Mouse (Mus musculus): ENCODE data around the gene Ctsw. TPM values are rescaled to one million over a fixed set of nuclear protein-coding genes. Genes with fewer than 3 reads are reported as not detected.

Ctsw gene
- polyA plus RNA-seq, 2 experiments, result 0.25 to 0.27 TPM

DNA sequence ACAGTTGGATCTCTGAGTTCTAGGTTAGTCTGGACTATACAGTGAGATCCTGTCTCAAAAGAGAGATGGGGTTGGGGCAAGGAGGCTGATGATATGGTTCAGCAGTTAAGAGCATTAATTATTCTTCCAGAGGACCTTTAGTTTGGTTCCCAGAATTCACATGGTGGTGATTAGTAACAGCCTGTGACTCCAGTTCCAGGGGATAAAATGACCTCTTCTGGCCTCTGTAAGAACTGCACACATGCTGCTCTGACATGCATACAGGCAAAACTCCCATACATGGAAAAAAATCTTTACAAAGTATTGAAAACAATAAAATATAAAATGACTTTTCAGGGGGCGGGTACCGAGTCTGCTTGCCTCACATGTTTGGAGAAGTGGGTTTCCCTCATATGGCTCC lies 40.2 kb downstream of the Ctsw start:
- no peak overlapping the region for H3K9ac ChIP-seq (replicated peaks)
- TF ChIP-seq EP300 (IDR thresholded peaks at IDR 0.05; ENCODE audit: low read depth) (no peak), CTCF (IDR thresholded peaks at IDR 0.05; ENCODE audit: low read depth) (peak; percentile 47; the same call in 1 of the 2 replicates)
- DNase-seq (ENCODE audit: low read depth in 3 of 3, low spot score in 3 of 3), result no peak
- no peak overlapping the region for H3K27ac ChIP-seq
- H3K4me1 ChIP-seq (replicated peaks; ENCODE audit: control insufficient read depth in 2 of 2, insufficient read depth in 2 of 2, low read length in 1 of 2), result peaks cover 5 to 12% of the 10 kb centered on the region in 2 experiments
- WGBS (ENCODE audit: insufficient replicate concordance), result 64% methylated on average over 2 of the region's 2 CpGs
- no peak overlapping the region for H3K4me3 ChIP-seq (ENCODE audit: insufficient read depth in 1 of 2, low read depth in 2 of 2, low read length in 2 of 2)
- no peaks in the 10 kb centered on the region for H3K27me3 ChIP-seq (ENCODE audit: control insufficient read depth, insufficient read depth, low read length)
- no peak overlapping the region for H3K4me2 ChIP-seq (ENCODE audit: low read depth)
- H3K9me3 ChIP-seq (ENCODE audit: control insufficient read depth, low read length), result no peaks in the 10 kb centered on the region
- no peak for ATAC-seq (ENCODE audit: insufficient read depth)
- peaks cover 4% of the 10 kb centered on the region for H3K36me3 ChIP-seq (replicated peaks; ENCODE audit: control insufficient read depth, insufficient read depth, low read depth)

GRCm38 (mm10) chr19:5426640-5427290 lies 41.5 kb downstream of the Ctsw start:
- WGBS (ENCODE audit: insufficient replicate concordance), result 80% methylated on average over 13 of the region's 13 CpGs
- DNase-seq (ENCODE audit: low read depth in 3 of 3, low spot score in 3 of 3), result no peak
- peaks cover 4% of the 10 kb centered on the region for H3K36me3 ChIP-seq (replicated peaks; ENCODE audit: control insufficient read depth, insufficient read depth, low read depth)
- ATAC-seq (ENCODE audit: insufficient read depth), result no peak
- H3K9ac ChIP-seq (replicated peaks), result no peak overlapping the region
- TF ChIP-seq CTCF (IDR thresholded peaks at IDR 0.05; ENCODE audit: low read depth), result no peak
- TF ChIP-seq EP300 (IDR thresholded peaks at IDR 0.05; ENCODE audit: low read depth), result no peak
- H3K27ac ChIP-seq, result no peak overlapping the region
- H3K4me1 ChIP-seq (replicated peaks; ENCODE audit: control insufficient read depth in 2 of 2, insufficient read depth in 2 of 2, low read length in 1 of 2), result peaks cover 5 to 12% of the 10 kb centered on the region in 2 experiments; a peak in 3 of 4 replicates
- H3K4me3 ChIP-seq (ENCODE audit: insufficient read depth in 1 of 2, low read depth in 2 of 2, low read length in 2 of 2), result no peak overlapping the region
- H3K4me2 ChIP-seq (ENCODE audit: low read depth), result no peak overlapping the region; the same call in 1 of the 2 replicates
- no peaks in the 10 kb centered on the region for H3K9me3 ChIP-seq (ENCODE audit: control insufficient read depth, low read length)
- H3K27me3 ChIP-seq (ENCODE audit: control insufficient read depth, insufficient read depth, low read length), result no peaks in the 10 kb centered on the region

DNA sequence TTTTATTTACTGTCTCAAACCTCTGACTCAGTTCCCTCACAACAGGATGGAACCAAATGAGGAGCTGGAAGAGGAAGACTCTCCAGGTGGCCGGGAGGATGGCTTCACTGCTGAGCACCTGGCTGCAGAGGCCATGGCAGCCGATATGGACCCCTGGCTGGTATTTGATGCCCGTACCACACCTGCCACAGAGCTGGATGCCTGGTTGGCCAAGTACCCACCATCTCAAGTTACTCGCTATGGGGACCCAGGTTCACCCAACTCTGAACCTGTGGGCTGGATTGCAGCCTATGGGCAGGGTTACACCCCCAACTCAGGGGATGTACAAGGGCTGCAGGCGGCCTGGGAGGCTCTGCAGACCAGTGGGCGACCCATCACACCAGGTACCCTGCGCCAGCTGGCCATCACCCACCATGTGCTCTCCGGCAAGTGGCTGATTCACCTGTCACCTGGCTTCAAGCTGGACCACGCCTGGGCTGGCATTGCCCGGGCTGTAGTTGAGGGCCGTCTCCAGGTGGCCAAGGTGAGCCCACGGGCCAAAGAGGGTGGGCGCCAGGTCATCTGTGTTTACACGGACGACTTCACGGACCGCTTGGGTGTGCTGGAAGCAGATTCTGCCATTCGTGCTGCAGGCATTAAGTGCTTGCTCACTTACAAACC lies 42.3 kb downstream of the Ctsw start:
- TF ChIP-seq EP300 (IDR thresholded peaks at IDR 0.05; ENCODE audit: low read depth) (no peak), CTCF (IDR thresholded peaks at IDR 0.05; ENCODE audit: low read depth) (no peak)
- Histone ChIP-seq H3K9ac (replicated peaks) (peak overlapping the region; percentile 88), H3K36me3 (replicated peaks; ENCODE audit: control insufficient read depth, insufficient read depth, low read depth) (peaks cover 4% of the 10 kb centered on the region), H3K4me3 (ENCODE audit: insufficient read depth in 1 of 2, low read depth in 2 of 2, low read length in 2 of 2) (peak overlapping the region; percentile 70 to 76), H3K9me3 (ENCODE audit: control insufficient read depth, low read length) (no peaks in the 10 kb centered on the region), H3K4me1 (replicated peaks; ENCODE audit: control insufficient read depth in 2 of 2, insufficient read depth in 2 of 2, low read length in 1 of 2) (peaks cover 5 to 12% of the 10 kb centered on the region in 2 experiments; a peak in 3 of 4 replicates), H3K27ac (peak overlapping the region; percentile 55), H3K4me2 (ENCODE audit: low read depth) (peak overlapping the region; percentile 86), H3K27me3 (ENCODE audit: control insufficient read depth, insufficient read depth, low read length) (no peaks in the 10 kb centered on the region)
- DNase-seq (ENCODE audit: low read depth in 3 of 3, low spot score in 3 of 3) (no peak), ATAC-seq (ENCODE audit: insufficient read depth) (no peak)
- WGBS (ENCODE audit: insufficient replicate concordance), result 84% methylated on average over 18 of the region's 18 CpGs

DNA sequence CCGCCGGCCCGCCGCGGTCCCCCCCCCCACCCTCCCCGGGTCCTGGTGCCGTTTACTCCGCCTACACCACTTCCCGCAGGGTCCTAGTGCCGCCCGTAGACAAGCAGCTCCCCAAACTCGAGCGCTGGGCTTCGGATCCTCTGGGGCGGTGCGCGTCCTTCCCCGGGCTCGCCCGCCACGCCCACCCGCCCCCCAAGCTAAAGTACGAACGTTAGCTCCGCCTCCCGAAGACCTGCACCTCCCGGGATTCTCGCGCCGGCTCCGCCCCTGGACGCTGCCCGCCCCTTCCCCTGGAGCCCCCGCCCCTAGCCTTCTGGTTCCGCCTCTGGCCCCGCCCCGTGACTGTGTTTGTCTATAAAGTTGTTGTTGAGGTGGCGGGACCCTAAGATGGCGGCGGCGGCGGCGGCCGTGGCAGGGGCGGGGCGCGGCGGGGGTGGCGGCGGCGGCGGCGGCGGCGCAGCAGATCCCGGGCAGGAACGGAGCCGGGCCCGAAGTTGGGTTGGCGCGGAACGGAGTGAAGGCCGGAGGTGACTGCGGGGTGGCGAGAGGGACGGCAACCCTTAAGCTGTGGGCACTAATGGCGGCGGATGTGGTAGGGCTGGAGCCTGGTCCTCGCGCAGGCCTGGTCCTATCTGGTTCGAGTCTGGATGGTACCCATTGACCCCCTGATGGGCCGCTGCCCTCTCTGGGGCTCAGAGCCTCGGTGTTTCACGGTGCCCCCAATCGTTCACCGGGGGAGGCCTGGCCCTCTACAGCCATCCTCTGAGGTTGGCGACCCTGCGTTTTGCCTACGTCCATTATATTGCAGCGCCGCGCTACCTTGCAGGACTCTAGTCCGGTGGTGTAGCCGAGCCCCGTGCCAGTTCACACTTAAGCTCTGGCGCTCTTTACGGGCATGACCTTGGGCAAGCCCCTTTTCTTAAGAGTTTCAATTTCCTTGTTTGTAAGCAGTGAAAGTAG lies 43.2 kb downstream of the Ctsw start, which contains the start of the genes Drap1 and AI837181:
Gene Drap1 (minus strand): TSS at position 198 of the 960 bp plus-strand sequence.
Gene AI837181 (plus strand): TSS at position 363 of the 960 bp plus-strand sequence.
- DNase-seq (ENCODE audit: low read depth in 3 of 3, low spot score in 3 of 3) (peak; percentile 88 to 91 (median 90)), ATAC-seq (ENCODE audit: insufficient read depth) (peak; percentile 84)
- peaks cover 7% of the 10 kb centered on the region for H3K36me3 ChIP-seq (replicated peaks; ENCODE audit: control insufficient read depth, insufficient read depth, low read depth)
- H3K9me3 ChIP-seq (ENCODE audit: control insufficient read depth, low read length), result no peaks in the 10 kb centered on the region
- H3K9ac ChIP-seq (replicated peaks), result peak within 1 kb of the TSS; percentile 88
- peaks cover 5 to 12% of the 10 kb centered on the region in 2 experiments; a peak in 3 of 4 replicates for H3K4me1 ChIP-seq (replicated peaks; ENCODE audit: control insufficient read depth in 2 of 2, insufficient read depth in 2 of 2, low read length in 1 of 2)
- TF ChIP-seq EP300 (IDR thresholded peaks at IDR 0.05; ENCODE audit: low read depth) (0 out of 2 replicates have a peak, but pooled peaks have one; percentile 6), CTCF (IDR thresholded peaks at IDR 0.05; ENCODE audit: low read depth) (0 out of 2 replicates have a peak, but pooled peaks have one; percentile 6)
- H3K4me2 ChIP-seq (ENCODE audit: low read depth), result peak within 1 kb of the TSS; percentile 86
- H3K27ac ChIP-seq, result peak within 1 kb of the TSS; percentile 58
- no peaks in the 10 kb centered on the region for H3K27me3 ChIP-seq (ENCODE audit: control insufficient read depth, insufficient read depth, low read length)
- WGBS (ENCODE audit: insufficient replicate concordance), result under 1% methylated on average over 83 of the region's 87 CpGs
- H3K4me3 ChIP-seq (ENCODE audit: insufficient read depth in 1 of 2, low read depth in 2 of 2, low read length in 2 of 2), result peak within 1 kb of the TSS; percentile 76 to 92
